Mouse (Mus musculus) neural tube, embryonic 14.5 days (tissue): ENCODE data around the gene Ehd2. TPM values are rescaled to one million over a fixed set of nuclear protein-coding genes. Genes with fewer than 3 reads are reported as not detected.

ENCODE experiments used
- ATAC-seq: fragments of 200-750 bp; cut with Nextera tagmentation; 2 replicates; pipeline ENCODE4 v1.8.0; 2017; ENCODE audit warnings: low read depth, mild to moderate bottlenecking, moderate TSS enrichment, moderate library complexity
- H3K27ac ChIP-seq: fragments of 300-500 bp; sonication (generic); 2 replicates; pipeline ENCODE4 v1.5.1; 2014; ENCODE audit warnings: low read depth, mild to moderate bottlenecking, control low read depth, low read length, moderate library complexity, mixed read lengths
- H3K27me3 ChIP-seq: fragments of 300-500 bp; sonication (generic); 2 replicates; pipeline ENCODE4 v1.6.1; 2014; ENCODE audit warnings: low read length; ENCODE audit not compliant: control insufficient read depth, insufficient read depth
- H3K36me3 ChIP-seq: fragments of 300-500 bp; sonication (generic); 2 replicates; pipeline ENCODE4 v1.6.1; 2014; ENCODE audit warnings: low read length, mixed read lengths; ENCODE audit not compliant: control insufficient read depth, insufficient read depth
- H3K4me1 ChIP-seq: fragments of 300-500 bp; sonication (generic); 2 replicates; pipeline ENCODE4 v1.6.1; 2014; ENCODE audit warnings: low read length; ENCODE audit not compliant: control insufficient read depth, insufficient read depth
- H3K4me2 ChIP-seq: fragments of 300-500 bp; sonication (generic); 2 replicates; pipeline ENCODE4 v1.6.1; 2014; ENCODE audit warnings: mild to moderate bottlenecking, low read depth, low read length, control low read depth
- H3K4me3 ChIP-seq: fragments of 300-500 bp; sonication (generic); 2 replicates; pipeline ENCODE4 v1.5.1; 2014; ENCODE audit warnings: low read depth, low read length, control low read depth, mixed read lengths
- H3K9ac ChIP-seq: fragments of 300-500 bp; sonication (generic); replicated peaks from 2 replicates; pipeline ENCODE4 v1.6.1; 2014; ENCODE audit warnings: low read depth, mild to moderate bottlenecking, control low read depth, low read length, mixed read lengths
- H3K9me3 ChIP-seq: fragments of 300-500 bp; sonication (generic); 2 replicates; pipeline ENCODE4 v1.6.1; 2016; ENCODE audit warnings: low read length; ENCODE audit not compliant: control insufficient read depth
- WGBS: fragments of 180-500 bp; shearing (Covaris S2); extraction: QIAGEN DNeasy Blood & Tissue Kit; methylation state at CpG from one replicate; pipeline ENCODE4 v1.1.7; 2014; 5-methylcytosine and 5-hydroxymethylcytosine counted together
- polyA plus RNA-seq: library from polyadenylated mRNA; unstranded; fragments of >200 nt; fragmentation: Nextera tagmentation; extraction: Ambion mirVana; gene quantifications from 2 replicates; pipeline ENCODE4 v1.2.1, GENCODE M21; 2014

The Ehd2 gene
- polyA plus RNA-seq, 1 experiment from 2014 or later = 3.2 TPM

- Histone ChIP-seq H3K36me3 (peaks cover 14% of the 10 kb centered on the region), H3K9ac (no peak overlapping the region)
- 88% methylated on average over 4 of the region's 4 CpGs for WGBS
These were observed 14.2 kb upstream of the Ehd2 start for GRCm38 (mm10) chr7:15981538-15981937.

GRCm38 (mm10) chr7:15980246-15980645 lies 12.9 kb upstream of the Ehd2 start:
- H3K4me3 ChIP-seq = no peak overlapping the region
- WGBS = 92% methylated on average over 8 of the region's 8 CpGs
- H3K4me1 ChIP-seq = no peaks in the 10 kb centered on the region
- no peak overlapping the region for H3K27ac ChIP-seq
- H3K4me2 ChIP-seq = no peak overlapping the region
- ATAC-seq = no peak
- peaks cover 8% of the 10 kb centered on the region for H3K36me3 ChIP-seq
- no peak overlapping the region for H3K9ac ChIP-seq
- H3K27me3 ChIP-seq = no peaks in the 10 kb centered on the region
- H3K9me3 ChIP-seq = no peaks in the 10 kb centered on the region

More at GRCm38 (mm10) chr7:15981538-15981937, 14.2 kb upstream of the Ehd2 start:
- Histone ChIP-seq H3K27ac (no peak overlapping the region), H3K9me3 (no peaks in the 10 kb centered on the region), H3K27me3 (no peaks in the 10 kb centered on the region), H3K4me1 (no peaks in the 10 kb centered on the region), H3K4me3 (no peak overlapping the region), H3K4me2 (no peak overlapping the region)
- no peak for ATAC-seq

GRCm38 (mm10) chr7:15975904-15976303 lies 8.5 kb upstream of the Ehd2 start:
- Histone ChIP-seq H3K4me2 (no peak overlapping the region), H3K27ac (no peak overlapping the region), H3K9me3 (no peaks in the 10 kb centered on the region), H3K4me3 (no peak overlapping the region), H3K9ac (no peak overlapping the region), H3K4me1 (no peaks in the 10 kb centered on the region), H3K36me3 (peaks cover 21% of the 10 kb centered on the region), H3K27me3 (no peaks in the 10 kb centered on the region)
- ATAC-seq = 0 out of 2 replicates have a peak, but pooled peaks have one; percentile 25
- 88% methylated on average over 4 of the region's 4 CpGs for WGBS

- H3K27ac ChIP-seq = no peak overlapping the region
- H3K9me3 ChIP-seq = no peaks in the 10 kb centered on the region
- ATAC-seq = peak; percentile 5; the same call in 1 of the 2 replicates
- H3K4me3 ChIP-seq = no peak overlapping the region
- no peaks in the 10 kb centered on the region for H3K4me1 ChIP-seq
- no peak overlapping the region for H3K9ac ChIP-seq
- H3K36me3 ChIP-seq = peaks cover 21% of the 10 kb centered on the region
- WGBS = 97% methylated on average over 10 of the region's 10 CpGs
- no peak overlapping the region for H3K4me2 ChIP-seq
- no peaks in the 10 kb centered on the region for H3K27me3 ChIP-seq
These were observed 8.1 kb upstream of the Ehd2 start for GRCm38 (mm10) chr7:15975451-15975850.

GRCm38 (mm10) chr7:15974712-15975111 lies 7.3 kb upstream of the Ehd2 start:
- Histone ChIP-seq H3K4me2 (no peak overlapping the region), H3K4me3 (no peak overlapping the region), H3K36me3 (peaks cover 21% of the 10 kb centered on the region), H3K27me3 (no peaks in the 10 kb centered on the region), H3K9ac (no peak overlapping the region), H3K9me3 (no peaks in the 10 kb centered on the region), H3K4me1 (no peaks in the 10 kb centered on the region), H3K27ac (no peak overlapping the region)
- no peak for ATAC-seq
- WGBS = 65% methylated on average over 5 of the region's 5 CpGs

- H3K9ac ChIP-seq = no peak overlapping the region
- H3K27me3 ChIP-seq = no peaks in the 10 kb centered on the region
- H3K9me3 ChIP-seq = no peaks in the 10 kb centered on the region
- no peak for ATAC-seq
- H3K4me3 ChIP-seq = no peak overlapping the region
- H3K27ac ChIP-seq = no peak overlapping the region
- 55% methylated on average over 25 of the region's 25 CpGs for WGBS
- H3K4me2 ChIP-seq = no peak overlapping the region
- H3K4me1 ChIP-seq = no peaks in the 10 kb centered on the region
- H3K36me3 ChIP-seq = peaks cover 21% of the 10 kb centered on the region
These were observed 4.9 kb upstream of the Ehd2 start for GRCm38 (mm10) chr7:15972247-15972646.

GRCm38 (mm10) chr7:15969674-15970073 lies 2.3 kb upstream of the Ehd2 start:
- H3K27ac ChIP-seq = no peak overlapping the region
- H3K4me3 ChIP-seq = no peak overlapping the region
- WGBS = 92% methylated on average over 3 of the region's 3 CpGs
- ATAC-seq = no peak
- peaks cover 18% of the 10 kb centered on the region for H3K36me3 ChIP-seq
- no peaks in the 10 kb centered on the region for H3K9me3 ChIP-seq
- no peaks in the 10 kb centered on the region for H3K4me1 ChIP-seq
- H3K27me3 ChIP-seq = no peaks in the 10 kb centered on the region
- no peak overlapping the region for H3K9ac ChIP-seq
- H3K4me2 ChIP-seq = no peak overlapping the region

- ATAC-seq = no peak
- Histone ChIP-seq H3K9ac (no peak overlapping the region), H3K36me3 (peaks cover 13% of the 10 kb centered on the region), H3K27me3 (no peaks in the 10 kb centered on the region), H3K4me2 (no peak overlapping the region), H3K9me3 (no peaks in the 10 kb centered on the region), H3K4me1 (no peaks in the 10 kb centered on the region), H3K27ac (no peak overlapping the region), H3K4me3 (no peak overlapping the region)
- WGBS = 92% methylated on average over 8 of the region's 8 CpGs
These were observed 955 bp upstream of the Ehd2 start for GRCm38 (mm10) chr7:15968322-15968721.

- 74% methylated on average over 3 of the region's 3 CpGs for WGBS
- Histone ChIP-seq H3K4me3 (no peak overlapping the region), H3K4me2 (no peak overlapping the region), H3K4me1 (no peaks in the 10 kb centered on the region), H3K27ac (no peak overlapping the region), H3K27me3 (no peaks in the 10 kb centered on the region), H3K9me3 (no peaks in the 10 kb centered on the region), H3K9ac (no peak overlapping the region), H3K36me3 (peaks cover 2% of the 10 kb centered on the region; the same call in 1 of the 2 replicates)
- ATAC-seq = no peak
These were observed 878 bp downstream of the Ehd2 start for GRCm38 (mm10) chr7:15966489-15966888.
